Mouse (Mus musculus): ENCODE measurements around the gene Gm47283. TPM values are rescaled to one million over a fixed set of nuclear protein-coding genes. Genes with fewer than 3 reads are reported as not detected.

The Gm47283 gene
- total and polyA plus RNA-seq, 3 experiments, result not detected

Other genes starting within 250 kb of the Gm47283 start
- not detected in 2 replicates for gene Gm21860, start 29.9 kb upstream of the Gm47283 start, total RNA-seq (2012; rRNA removed)
- gene Gm21860, start 29.9 kb upstream of the Gm47283 start, total RNA-seq (2014; rRNA removed), result not detected in 2 replicates
- not detected in 2 replicates for gene Gm21860, start 29.9 kb upstream of the Gm47283 start, polyA plus RNA-seq (2012; ENCODE audit: insufficient read length, low read depth)
- not detected in 2 replicates for gene Gm21748, start 54.4 kb downstream of the Gm47283 start, total RNA-seq (2012; rRNA removed)
- not detected in 2 replicates for gene Gm21748, start 54.4 kb downstream of the Gm47283 start, total RNA-seq (2014; rRNA removed)
- gene Gm21748, start 54.4 kb downstream of the Gm47283 start, polyA plus RNA-seq (2012; ENCODE audit: insufficient read length, low read depth), result not detected in 2 replicates